Mouse (Mus musculus): ENCODE data around the gene Bahd1. TPM values are rescaled to one million over a fixed set of nuclear protein-coding genes. Genes with fewer than 3 reads are reported as not detected.
A peak's percentile ranks its signal among the peaks of the same experiment; 100 is the strongest.

The Bahd1 gene
- polyA plus RNA-seq, 1 experiment from 2014 or later = 3.8 TPM

DNA sequence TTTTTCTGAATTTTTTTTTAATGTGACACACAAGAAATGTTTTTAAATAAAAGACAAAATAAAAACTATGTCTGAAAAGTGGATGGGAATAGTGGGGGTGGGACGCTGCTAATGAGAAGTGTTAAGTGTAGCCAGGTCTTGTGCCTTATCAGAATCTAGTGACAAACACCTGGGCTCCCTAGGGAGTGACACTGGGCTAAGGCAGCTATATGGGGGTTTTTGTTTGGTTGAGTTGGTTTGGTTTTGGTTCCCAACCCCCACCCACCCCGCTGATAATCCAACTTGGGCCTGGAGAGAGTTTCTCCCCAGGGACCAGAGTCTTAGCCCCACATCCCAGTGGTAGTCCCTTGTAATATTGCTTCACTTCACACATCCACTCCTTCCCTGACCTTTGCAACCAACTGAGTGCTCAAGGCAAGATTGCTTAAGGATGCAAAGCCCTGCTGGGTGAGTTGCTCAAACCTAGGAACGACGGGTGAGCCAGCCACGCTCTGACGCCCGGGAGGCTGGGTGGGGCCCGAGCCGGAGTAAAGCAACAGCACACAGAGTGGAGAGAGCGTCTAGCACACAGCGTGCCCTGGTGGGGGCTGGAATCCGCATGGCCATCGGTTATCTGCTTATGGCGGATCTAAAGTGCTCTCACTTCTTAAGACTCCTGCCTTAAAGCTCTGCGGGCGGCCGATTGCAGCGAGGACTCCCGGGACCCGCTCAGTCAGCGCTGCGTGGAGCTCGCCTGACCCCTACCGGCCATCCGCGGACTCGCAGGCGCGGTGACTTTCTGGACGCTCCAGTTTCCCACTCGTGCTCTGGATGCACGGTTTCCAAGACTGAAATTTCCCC lies 17.1 kb upstream of the Bahd1 start:
- Histone ChIP-seq H3K9me3 (replicated peaks) (no peaks in the 10 kb centered on the region), H3K4me3 (replicated peaks) (peak overlapping the region; percentile 42), H3K27ac (no peak overlapping the region), H3K4me1 (peaks cover 5% of the 10 kb centered on the region), H3K27me3 (peaks cover 34% of the 10 kb centered on the region), H3K4me2 (peak overlapping the region; percentile 82), H3K9ac (peak overlapping the region; percentile 37; the same call in 1 of the 2 replicates), H3K36me3 (peaks cover 15% of the 10 kb centered on the region)
- peak; percentile 83 for ATAC-seq (replicated peaks; ENCODE audit: low FRiP score)
- 3% methylated on average over 32 of the region's 32 CpGs for WGBS

DNA sequence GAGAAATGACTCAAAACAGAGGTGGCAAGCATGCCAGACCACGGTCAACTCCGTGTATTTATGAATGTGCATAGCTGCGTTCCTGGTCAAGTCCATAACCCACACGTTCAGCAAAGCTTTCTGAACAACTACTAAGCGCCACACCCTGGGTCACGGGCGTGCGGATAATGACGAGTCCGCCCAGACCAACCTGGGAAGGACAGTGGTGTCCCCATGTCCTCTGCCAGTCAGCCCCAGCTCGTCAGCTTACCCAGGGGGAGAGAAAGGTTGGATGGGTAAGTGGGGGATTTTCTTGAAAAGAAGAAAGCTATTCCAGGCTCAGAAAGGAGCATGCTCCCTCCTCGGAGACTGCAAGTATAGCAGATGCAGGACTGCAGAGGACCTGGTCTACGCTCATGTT lies 12.7 kb upstream of the Bahd1 start:
- Histone ChIP-seq H3K9me3 (replicated peaks) (no peaks in the 10 kb centered on the region), H3K4me1 (peaks cover 5% of the 10 kb centered on the region), H3K9ac (no peak overlapping the region), H3K4me3 (replicated peaks) (no peak overlapping the region), H3K27me3 (peaks cover 55% of the 10 kb centered on the region), H3K4me2 (peak overlapping the region; percentile 28; the same call in 1 of the 2 replicates), H3K27ac (no peak overlapping the region), H3K36me3 (no peaks in the 10 kb centered on the region)
- WGBS = 69% methylated on average over 13 of the region's 13 CpGs
- no peak for ATAC-seq (replicated peaks; ENCODE audit: low FRiP score)

DNA sequence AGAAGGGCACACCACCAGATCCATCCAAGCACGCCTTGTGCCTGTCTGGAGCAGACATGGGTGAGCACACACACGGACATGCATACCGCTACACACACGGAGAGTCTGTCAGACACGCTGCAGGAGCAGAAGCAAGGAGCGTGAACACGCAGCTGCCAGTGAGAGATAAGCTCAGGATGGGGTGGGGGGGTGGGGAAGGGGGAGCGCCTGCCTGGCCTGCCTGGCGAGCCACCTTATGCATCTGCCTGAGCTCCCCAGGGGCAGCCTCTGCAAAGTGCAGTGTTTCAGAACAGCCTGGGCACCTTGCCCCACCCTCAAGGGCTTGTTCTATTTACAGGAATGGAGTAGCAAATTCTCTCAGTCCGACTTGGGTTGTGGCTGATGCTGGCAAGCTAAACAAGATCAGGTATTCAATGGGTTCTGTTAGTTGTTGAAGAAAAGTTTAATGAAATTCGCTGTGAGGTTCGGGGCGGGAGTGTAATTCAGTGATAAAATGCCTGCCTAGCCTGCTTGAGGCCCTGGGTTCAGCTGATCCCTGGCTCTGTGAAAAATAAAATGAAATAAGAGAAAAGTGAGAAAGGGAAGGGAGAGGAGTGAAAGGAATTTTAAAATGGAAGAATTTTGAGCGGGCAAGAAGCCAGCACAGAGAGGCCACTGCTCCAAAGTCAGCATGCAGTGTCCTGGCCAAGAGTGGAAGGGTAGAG lies 12.2 kb upstream of the Bahd1 start:
- Histone ChIP-seq H3K27me3 (peaks cover 61% of the 10 kb centered on the region), H3K4me3 (replicated peaks) (no peak overlapping the region), H3K9ac (no peak overlapping the region), H3K9me3 (replicated peaks) (no peaks in the 10 kb centered on the region), H3K4me1 (peaks cover 3% of the 10 kb centered on the region), H3K27ac (no peak overlapping the region), H3K36me3 (no peaks in the 10 kb centered on the region), H3K4me2 (peak overlapping the region; percentile 28)
- ATAC-seq (replicated peaks; ENCODE audit: low FRiP score) = peak; percentile 66
- WGBS = 26% methylated on average over 14 of the region's 14 CpGs

DNA sequence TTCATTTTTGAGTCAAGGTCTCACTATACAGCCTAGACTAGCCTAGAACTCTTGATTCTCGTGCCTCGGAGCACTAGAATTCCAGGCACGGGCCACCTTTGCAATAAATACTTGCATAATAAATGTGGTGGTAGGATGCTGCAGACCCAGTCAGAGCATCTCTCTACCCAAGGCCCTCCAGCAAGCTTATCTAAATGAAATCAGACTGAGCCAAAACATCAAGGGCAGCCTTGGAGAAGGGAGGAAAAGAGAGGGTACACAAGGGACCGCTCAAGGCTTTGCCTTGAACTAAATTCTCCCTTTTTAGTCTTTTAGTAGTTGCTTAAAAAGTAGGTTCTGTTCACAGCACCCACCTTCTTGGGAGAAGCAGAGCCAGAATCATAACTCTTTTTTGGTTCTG lies 9.0 kb upstream of the Bahd1 start:
- H3K27me3 ChIP-seq = peaks cover 68% of the 10 kb centered on the region
- no peak overlapping the region for H3K27ac ChIP-seq
- H3K4me2 ChIP-seq = no peak overlapping the region
- 77% methylated on average over 4 of the region's 4 CpGs for WGBS
- no peaks in the 10 kb centered on the region for H3K36me3 ChIP-seq
- no peak overlapping the region for H3K4me3 ChIP-seq (replicated peaks)
- peaks cover 5% of the 10 kb centered on the region for H3K4me1 ChIP-seq
- no peak overlapping the region for H3K9ac ChIP-seq
- no peaks in the 10 kb centered on the region for H3K9me3 ChIP-seq (replicated peaks)
- ATAC-seq (replicated peaks; ENCODE audit: low FRiP score) = no peak

DNA sequence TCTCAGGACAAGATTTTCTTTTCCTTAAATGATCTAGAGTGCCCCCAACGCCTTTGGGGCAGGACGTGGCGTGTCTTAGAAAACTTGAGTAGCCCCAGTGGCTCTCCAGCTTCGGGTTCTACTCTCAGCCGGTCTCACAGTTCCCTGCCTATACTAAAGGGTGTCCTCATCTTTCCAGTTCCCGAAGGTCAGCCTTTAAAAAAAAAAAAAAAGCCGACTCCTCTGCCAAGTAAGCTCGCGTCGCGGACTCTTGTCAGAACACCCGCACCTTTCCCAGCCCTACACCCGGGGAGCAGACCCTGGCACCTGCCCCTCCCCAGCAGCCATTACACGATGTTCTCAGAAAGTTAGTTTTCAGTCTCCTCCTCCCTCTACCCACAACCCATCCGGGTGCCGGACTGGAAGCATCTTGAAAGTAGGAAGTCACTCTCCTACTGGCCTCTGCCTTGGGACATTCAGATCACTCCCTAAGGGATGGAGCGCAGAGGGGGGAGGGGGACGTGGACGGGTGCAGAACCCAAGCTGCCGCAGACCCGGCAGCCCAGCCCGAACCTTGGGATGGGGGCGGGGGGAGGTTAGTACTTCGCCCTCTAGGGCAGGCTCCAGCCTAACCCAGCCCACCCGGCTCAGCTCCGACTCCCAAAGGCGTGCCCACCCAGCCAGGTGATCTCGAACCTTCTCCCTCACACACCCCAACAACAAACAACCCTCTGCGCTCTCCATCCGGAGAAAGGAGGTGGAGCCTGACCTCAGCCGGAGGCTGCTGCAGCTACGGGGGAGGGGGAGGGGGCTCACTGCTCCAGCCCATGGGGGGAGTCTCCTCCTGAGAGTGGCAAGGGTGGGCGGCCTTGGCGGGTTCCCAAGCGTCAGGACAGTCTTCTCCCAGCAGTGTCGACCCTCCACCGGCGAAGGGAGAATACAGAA lies 3.9 kb upstream of the Bahd1 start:
- no peak; the same call in 1 of the 2 replicates for ATAC-seq (replicated peaks; ENCODE audit: low FRiP score)
- Histone ChIP-seq H3K4me2 (peak overlapping the region; percentile 88), H3K27me3 (peaks cover 91% of the 10 kb centered on the region), H3K9ac (peak overlapping the region; percentile 44), H3K9me3 (replicated peaks) (no peaks in the 10 kb centered on the region), H3K27ac (no peak overlapping the region), H3K4me1 (peaks cover 40% of the 10 kb centered on the region), H3K36me3 (no peaks in the 10 kb centered on the region), H3K4me3 (replicated peaks) (peak overlapping the region; percentile 51)
- 2% methylated on average over 38 of the region's 38 CpGs for WGBS

DNA sequence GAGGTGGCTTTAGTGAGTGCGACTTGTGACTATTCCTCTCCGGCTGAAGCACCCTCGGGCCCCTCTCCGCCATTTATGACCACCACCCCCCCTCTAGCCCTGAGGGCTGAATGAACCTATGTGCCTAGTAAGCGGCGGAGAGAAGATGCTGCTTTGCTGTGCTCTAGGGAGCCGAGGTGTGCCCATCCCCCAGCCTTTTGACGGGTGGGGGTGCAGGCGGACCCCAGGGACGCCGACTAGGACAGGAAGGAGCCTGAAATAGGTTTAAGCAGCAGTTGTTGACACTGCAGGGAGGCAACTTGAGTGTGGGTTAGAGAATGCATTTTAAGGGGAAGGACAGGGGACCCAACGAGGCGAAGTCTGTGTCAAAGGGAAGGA lies 3.3 kb upstream of the Bahd1 start:
- WGBS = under 1% methylated on average over 13 of the region's 13 CpGs
- H3K27me3 ChIP-seq = peaks cover 88% of the 10 kb centered on the region
- H3K4me3 ChIP-seq (replicated peaks) = peak overlapping the region; percentile 51
- H3K9me3 ChIP-seq (replicated peaks) = no peaks in the 10 kb centered on the region
- H3K4me2 ChIP-seq = peak overlapping the region; percentile 88
- H3K4me1 ChIP-seq = peaks cover 40% of the 10 kb centered on the region
- H3K9ac ChIP-seq = peak overlapping the region; percentile 44; the same call in 1 of the 2 replicates
- H3K36me3 ChIP-seq = no peaks in the 10 kb centered on the region
- no peak overlapping the region for H3K27ac ChIP-seq
- ATAC-seq (replicated peaks; ENCODE audit: low FRiP score) = no peak

DNA sequence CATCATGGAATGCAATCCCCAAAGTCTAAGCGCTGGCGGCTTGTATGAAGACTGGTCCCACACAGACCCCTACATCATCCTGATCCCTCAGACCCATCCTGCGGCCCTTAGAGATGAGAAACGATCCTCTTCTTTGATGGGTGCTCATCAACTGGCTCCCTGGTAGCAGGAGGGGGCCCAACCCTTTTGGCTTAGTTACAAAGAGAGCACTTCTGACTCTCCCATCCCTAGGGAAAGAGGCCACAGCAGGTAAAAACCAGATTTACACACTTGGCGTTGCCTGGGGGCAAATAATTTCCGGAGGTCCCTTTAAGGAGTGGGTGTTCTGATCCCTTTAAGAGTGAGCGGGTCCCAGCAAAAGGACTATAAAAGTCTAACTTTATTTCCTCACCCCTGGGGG lies 2.8 kb upstream of the Bahd1 start:
- Histone ChIP-seq H3K4me3 (replicated peaks) (peak overlapping the region; percentile 51), H3K4me1 (peaks cover 41% of the 10 kb centered on the region), H3K36me3 (no peaks in the 10 kb centered on the region), H3K27ac (no peak overlapping the region), H3K9ac (no peak overlapping the region), H3K27me3 (peaks cover 84% of the 10 kb centered on the region), H3K4me2 (peak overlapping the region; percentile 88), H3K9me3 (replicated peaks) (no peaks in the 10 kb centered on the region)
- WGBS = 4% methylated on average over 7 of the region's 7 CpGs
- no peak for ATAC-seq (replicated peaks; ENCODE audit: low FRiP score)

DNA sequence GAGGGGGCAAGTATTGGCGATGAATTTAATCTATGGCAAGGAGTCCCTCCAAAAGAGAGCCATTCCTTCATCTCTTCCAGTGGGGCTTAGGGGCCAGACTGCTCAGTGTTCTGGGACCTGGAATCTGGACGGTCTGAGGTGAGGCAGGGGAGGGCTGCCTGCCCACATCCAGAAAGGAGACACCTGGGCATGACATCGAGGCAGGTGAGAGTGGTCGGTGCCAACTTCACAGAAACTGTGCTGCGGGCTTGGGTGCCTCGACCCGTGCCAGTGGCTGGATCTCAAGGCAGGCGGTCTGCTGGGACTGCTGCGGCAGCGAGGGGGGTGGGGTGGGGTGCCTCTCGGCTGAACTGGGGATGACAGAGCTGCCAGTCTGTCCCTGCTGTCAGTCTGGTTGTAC lies 2.4 kb upstream of the Bahd1 start:
- 2% methylated on average over 11 of the region's 11 CpGs for WGBS

DNA sequence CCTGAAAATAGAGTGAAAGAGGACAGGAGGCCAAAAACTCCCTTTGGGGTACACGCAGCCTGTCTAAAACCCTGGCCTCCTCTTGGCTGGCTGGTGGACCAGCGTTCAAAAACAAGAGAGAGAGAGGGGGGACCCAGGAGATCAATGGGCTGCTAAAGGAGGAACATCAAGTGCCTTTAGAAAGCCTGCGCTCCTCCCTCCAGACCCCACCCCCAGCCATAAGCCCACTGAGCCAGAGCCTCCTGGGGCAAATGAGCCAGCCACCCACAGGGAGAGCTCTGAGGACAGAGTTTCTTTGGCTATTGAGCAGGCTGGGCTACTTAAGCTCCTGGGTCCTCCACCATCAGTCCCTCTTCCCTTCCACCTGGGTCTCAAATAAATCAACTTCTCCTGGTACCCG lies 1.4 kb upstream of the Bahd1 start:
- 22% methylated on average over 4 of the region's 4 CpGs for WGBS
- H3K4me1 ChIP-seq = peaks cover 55% of the 10 kb centered on the region
- no peaks in the 10 kb centered on the region for H3K36me3 ChIP-seq
- no peak overlapping the region for H3K4me2 ChIP-seq
- no peak overlapping the region for H3K27ac ChIP-seq
- ATAC-seq (replicated peaks; ENCODE audit: low FRiP score) = no peak
- H3K4me3 ChIP-seq (replicated peaks) = no peak overlapping the region
- no peak overlapping the region for H3K9ac ChIP-seq
- peaks cover 79% of the 10 kb centered on the region for H3K27me3 ChIP-seq
- H3K9me3 ChIP-seq (replicated peaks) = no peaks in the 10 kb centered on the region

More for the DNA sequence above, 2.4 kb upstream of the Bahd1 start:
- Histone ChIP-seq H3K9ac (no peak overlapping the region), H3K4me3 (replicated peaks) (0 out of 2 replicates have a peak overlapping the region, but pooled peaks have one; percentile 51), H3K4me1 (peaks cover 45% of the 10 kb centered on the region), H3K36me3 (no peaks in the 10 kb centered on the region), H3K4me2 (peak overlapping the region; percentile 88; the same call in 1 of the 2 replicates), H3K27ac (no peak overlapping the region), H3K9me3 (replicated peaks) (no peaks in the 10 kb centered on the region), H3K27me3 (peaks cover 84% of the 10 kb centered on the region)
- no peak for ATAC-seq (replicated peaks; ENCODE audit: low FRiP score)

DNA sequence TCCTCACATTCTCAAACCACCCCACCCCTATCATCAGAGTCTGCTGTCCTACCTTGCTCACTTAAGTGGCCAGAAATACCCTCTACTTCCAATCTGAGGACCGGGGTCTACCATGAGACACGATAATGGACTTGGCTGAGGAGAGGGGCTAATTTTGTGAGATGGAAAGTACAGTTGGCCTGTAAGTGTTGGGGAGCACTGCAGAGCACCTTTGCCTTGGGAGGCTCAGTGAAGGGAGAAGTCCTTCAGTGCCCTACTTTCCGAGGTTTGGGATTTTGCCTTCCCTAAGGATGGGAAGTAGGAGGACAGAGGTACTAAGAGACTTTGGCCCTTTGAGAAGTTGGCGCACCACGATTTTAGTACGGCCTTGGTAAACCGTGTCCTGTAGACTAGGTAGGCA lies 871 bp upstream of the Bahd1 start:
- 17% methylated on average over 7 of the region's 7 CpGs for WGBS
- no peaks in the 10 kb centered on the region for H3K36me3 ChIP-seq
- no peak overlapping the region for H3K9ac ChIP-seq
- H3K27ac ChIP-seq = no peak overlapping the region
- H3K4me2 ChIP-seq = no peak overlapping the region
- H3K9me3 ChIP-seq (replicated peaks) = no peaks in the 10 kb centered on the region
- peaks cover 55% of the 10 kb centered on the region for H3K4me1 ChIP-seq
- peaks cover 77% of the 10 kb centered on the region for H3K27me3 ChIP-seq
- no peak for ATAC-seq (replicated peaks; ENCODE audit: low FRiP score)
- H3K4me3 ChIP-seq (replicated peaks) = no peak overlapping the region

DNA sequence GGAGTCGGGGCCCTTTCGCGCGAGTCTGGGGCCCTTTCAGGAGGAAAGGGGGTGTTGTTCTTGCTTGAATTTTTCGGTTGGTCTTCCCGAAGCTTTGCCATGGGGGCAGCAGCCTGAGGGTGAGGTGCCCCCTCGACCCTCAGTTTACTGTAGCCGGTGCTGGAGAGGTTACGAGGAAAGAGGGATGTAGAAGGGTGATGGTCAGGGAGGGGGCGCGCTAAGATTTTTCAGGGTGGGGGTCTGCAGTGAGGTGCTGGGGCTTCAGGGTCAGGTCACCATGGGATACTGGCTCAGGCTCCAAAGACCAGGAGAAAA lies 606 bp downstream of the Bahd1 start:
- H3K4me1 ChIP-seq = peaks cover 63% of the 10 kb centered on the region
- H3K36me3 ChIP-seq = no peaks in the 10 kb centered on the region
- peak overlapping the region; percentile 85 for H3K9ac ChIP-seq
- under 1% methylated on average over 11 of the region's 11 CpGs for WGBS
- no peak for ATAC-seq (replicated peaks; ENCODE audit: low FRiP score)
- no peak overlapping the region for H3K27ac ChIP-seq
- H3K9me3 ChIP-seq (replicated peaks) = no peaks in the 10 kb centered on the region
- peak overlapping the region; percentile 92 for H3K4me3 ChIP-seq (replicated peaks)
- H3K4me2 ChIP-seq = peak overlapping the region; percentile 97
- peaks cover 67% of the 10 kb centered on the region for H3K27me3 ChIP-seq
